Mouse (Mus musculus): ENCODE data around the gene Gm1043. TPM values are rescaled to one million over a fixed set of nuclear protein-coding genes. Genes with fewer than 3 reads are reported as not detected.
A peak's percentile ranks its signal among the peaks of the same experiment; 100 is the strongest.

Gene Gm1043
- total and polyA plus RNA-seq, 2 experiments from 2014 or later: 1.4 to 22.1 TPM

GRCm38 (mm10) chr5:37178811-37179210, 93.6 kb downstream of the Gm1043 start:
- TF ChIP-seq CTCF (IDR thresholded peaks at IDR 0.05; ENCODE audit: low read depth): no peak
- Histone ChIP-seq H3K4me2 (ENCODE audit: low read depth) (no peak overlapping the region), H3K9me3 (ENCODE audit: low read length) (no peaks in the 10 kb centered on the region), H3K27me3 (ENCODE audit: insufficient read depth, low read length) (no peaks in the 10 kb centered on the region), H3K36me3 (ENCODE audit: insufficient read depth) (no peaks in the 10 kb centered on the region), H3K4me1 (ENCODE audit: insufficient read depth) (no peaks in the 10 kb centered on the region), H3K27ac (ENCODE audit: low read depth, low read length) (no peak overlapping the region; the same call in 1 of the 2 replicates), H3K9ac (no peak overlapping the region), H3K4me3 (ENCODE audit: low read depth, low read length) (no peak overlapping the region)
- 67% methylated on average over 4 of the region's 4 CpGs for WGBS
- no peak for DNase-seq
- ATAC-seq: no peak

DNA sequence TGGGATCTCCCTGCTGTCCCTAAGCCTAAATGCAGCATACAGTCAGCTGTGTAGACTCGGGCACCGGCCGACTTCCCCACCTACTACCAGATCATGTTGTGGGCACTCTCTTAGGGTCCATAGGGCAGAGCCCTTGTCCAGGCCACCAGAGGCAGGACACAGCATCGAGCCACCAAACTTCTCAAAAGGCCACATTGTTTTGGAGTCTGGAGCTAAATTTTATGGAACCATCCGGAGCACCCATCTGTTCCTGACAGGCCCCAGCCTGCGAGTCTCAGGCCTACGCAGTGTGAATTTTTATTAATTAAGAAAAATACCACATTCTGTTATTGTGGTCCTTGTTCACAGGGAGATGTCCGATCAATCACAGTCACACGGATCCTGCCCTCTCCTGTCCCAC, 94.7 kb downstream of the Gm1043 start:
- ATAC-seq: no peak
- Histone ChIP-seq H3K4me1 (ENCODE audit: insufficient read depth) (no peaks in the 10 kb centered on the region), H3K4me2 (ENCODE audit: low read depth) (no peak overlapping the region), H3K27ac (ENCODE audit: low read depth, low read length) (no peak overlapping the region), H3K27me3 (ENCODE audit: insufficient read depth, low read length) (no peaks in the 10 kb centered on the region), H3K36me3 (ENCODE audit: insufficient read depth) (no peaks in the 10 kb centered on the region), H3K9me3 (ENCODE audit: low read length) (no peaks in the 10 kb centered on the region), H3K9ac (no peak overlapping the region), H3K4me3 (ENCODE audit: low read depth, low read length) (no peak overlapping the region)
- no peak for DNase-seq
- 87% methylated on average over 9 of the region's 9 CpGs for WGBS
- TF ChIP-seq CTCF (IDR thresholded peaks at IDR 0.05; ENCODE audit: low read depth): no peak

- H3K4me1 ChIP-seq (ENCODE audit: insufficient read depth): no peaks in the 10 kb centered on the region
- no peak overlapping the region for H3K27ac ChIP-seq (ENCODE audit: low read depth, low read length)
- TF ChIP-seq CTCF (IDR thresholded peaks at IDR 0.05; ENCODE audit: low read depth): peak; percentile 42
- H3K4me3 ChIP-seq (ENCODE audit: low read depth, low read length): no peak overlapping the region
- no peak overlapping the region for H3K9ac ChIP-seq
- H3K4me2 ChIP-seq (ENCODE audit: low read depth): no peak overlapping the region
- 46% methylated on average over 1 of the region's 1 CpGs for WGBS
- no peaks in the 10 kb centered on the region for H3K27me3 ChIP-seq (ENCODE audit: insufficient read depth, low read length)
- no peaks in the 10 kb centered on the region for H3K36me3 ChIP-seq (ENCODE audit: insufficient read depth)
- ATAC-seq (no peak), DNase-seq (no peak)
- H3K9me3 ChIP-seq (ENCODE audit: low read length): no peaks in the 10 kb centered on the region
These were observed 95.5 kb downstream of the Gm1043 start for GRCm38 (mm10) chr5:37180624-37181023.

- no peaks in the 10 kb centered on the region for H3K4me1 ChIP-seq (ENCODE audit: insufficient read depth)
- H3K4me3 ChIP-seq (ENCODE audit: low read depth, low read length): no peak overlapping the region
- no peak for DNase-seq
- ATAC-seq: peak; percentile 60
- no peak overlapping the region for H3K27ac ChIP-seq (ENCODE audit: low read depth, low read length)
- no peak overlapping the region for H3K9ac ChIP-seq
- H3K27me3 ChIP-seq (ENCODE audit: insufficient read depth, low read length): no peaks in the 10 kb centered on the region
- no peaks in the 10 kb centered on the region for H3K36me3 ChIP-seq (ENCODE audit: insufficient read depth)
- no peak for TF ChIP-seq CTCF (IDR thresholded peaks at IDR 0.05; ENCODE audit: low read depth)
- H3K4me2 ChIP-seq (ENCODE audit: low read depth): no peak overlapping the region
- WGBS: 55% methylated on average over 7 of the region's 7 CpGs
- H3K9me3 ChIP-seq (ENCODE audit: low read length): no peaks in the 10 kb centered on the region
These were observed 99.4 kb downstream of the Gm1043 start for GRCm38 (mm10) chr5:37184605-37185004.

DNA sequence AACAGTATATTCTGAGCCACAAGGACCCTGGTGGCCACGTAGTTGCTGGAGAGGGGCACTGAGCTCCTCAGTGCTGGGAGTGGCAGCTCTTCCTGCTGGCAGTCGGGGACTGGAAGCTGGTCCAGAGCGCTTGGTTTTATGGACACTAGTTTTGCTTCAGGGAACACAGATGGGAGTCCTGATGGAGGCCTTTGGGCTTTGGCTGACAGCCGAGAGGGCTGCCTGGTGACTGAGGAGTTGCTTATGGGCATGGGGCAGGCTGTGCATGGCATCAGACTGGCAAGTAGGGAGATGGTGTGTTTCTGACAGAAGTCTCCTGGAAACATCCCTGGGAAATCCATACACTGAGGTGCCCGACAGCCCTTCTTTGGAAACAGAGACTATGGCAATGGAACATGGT, 105.2 kb downstream of the Gm1043 start:
- no peaks in the 10 kb centered on the region; the same call in 1 of the 2 replicates for H3K36me3 ChIP-seq (ENCODE audit: insufficient read depth)
- 88% methylated on average over 5 of the region's 5 CpGs for WGBS
- no peaks in the 10 kb centered on the region for H3K9me3 ChIP-seq (ENCODE audit: low read length)
- H3K4me3 ChIP-seq (ENCODE audit: low read depth, low read length): no peak overlapping the region
- no peak overlapping the region for H3K4me2 ChIP-seq (ENCODE audit: low read depth)
- no peak overlapping the region for H3K9ac ChIP-seq
- DNase-seq (no peak), ATAC-seq (peak; percentile 32; the same call in 1 of the 2 replicates)
- no peaks in the 10 kb centered on the region for H3K27me3 ChIP-seq (ENCODE audit: insufficient read depth, low read length)
- no peaks in the 10 kb centered on the region for H3K4me1 ChIP-seq (ENCODE audit: insufficient read depth)
- TF ChIP-seq CTCF (IDR thresholded peaks at IDR 0.05; ENCODE audit: low read depth): no peak
- H3K27ac ChIP-seq (ENCODE audit: low read depth, low read length): no peak overlapping the region

GRCm38 (mm10) chr5:37196196-37196595, 111.0 kb downstream of the Gm1043 start:
- Histone ChIP-seq H3K4me3 (ENCODE audit: low read depth, low read length) (no peak overlapping the region), H3K4me2 (ENCODE audit: low read depth) (no peak overlapping the region), H3K9ac (no peak overlapping the region), H3K4me1 (ENCODE audit: insufficient read depth) (peaks cover 7% of the 10 kb centered on the region; the same call in 1 of the 2 replicates), H3K9me3 (ENCODE audit: low read length) (no peaks in the 10 kb centered on the region), H3K36me3 (ENCODE audit: insufficient read depth) (no peaks in the 10 kb centered on the region; the same call in 1 of the 2 replicates), H3K27me3 (ENCODE audit: insufficient read depth, low read length) (no peaks in the 10 kb centered on the region), H3K27ac (ENCODE audit: low read depth, low read length) (no peak overlapping the region)
- WGBS: 72% methylated on average over 8 of the region's 8 CpGs
- DNase-seq (no peak), ATAC-seq (peak; percentile 10; the same call in 1 of the 2 replicates)
- no peak for TF ChIP-seq CTCF (IDR thresholded peaks at IDR 0.05; ENCODE audit: low read depth)

DNA sequence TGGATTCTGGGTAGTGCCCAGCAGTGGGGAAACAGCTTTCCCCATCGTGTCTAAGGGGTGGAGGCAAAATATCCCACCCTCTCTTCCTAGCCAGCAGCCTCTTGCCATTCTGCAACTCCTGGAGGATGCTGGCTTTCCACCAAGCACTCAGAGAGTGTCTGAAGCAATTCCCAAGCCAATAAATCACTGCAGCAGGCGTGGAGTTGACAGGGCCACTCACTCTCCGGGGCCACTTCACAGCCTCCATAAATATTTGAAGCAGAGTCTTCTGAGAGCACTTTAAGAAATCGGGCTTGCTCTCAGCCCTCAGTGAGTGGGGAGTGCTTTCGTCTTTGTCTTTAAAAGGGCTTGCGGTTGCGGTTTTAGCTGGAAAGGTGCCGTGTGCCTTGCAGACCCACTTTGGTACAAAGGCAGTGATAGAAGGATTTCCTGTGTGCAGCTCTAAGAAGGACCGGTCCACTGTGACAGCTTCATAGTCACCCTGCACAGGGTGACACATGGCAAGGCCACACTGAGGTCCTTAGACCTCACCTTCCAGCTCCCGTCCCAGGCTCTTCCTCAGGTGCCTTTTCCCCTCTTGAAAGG, 111.6 kb downstream of the Gm1043 start:
- H3K4me2 ChIP-seq (ENCODE audit: low read depth): no peak overlapping the region
- no peak for TF ChIP-seq CTCF (IDR thresholded peaks at IDR 0.05; ENCODE audit: low read depth)
- DNase-seq: no peak
- H3K4me1 ChIP-seq (ENCODE audit: insufficient read depth): peaks cover 7% of the 10 kb centered on the region; the same call in 1 of the 2 replicates
- no peak overlapping the region for H3K4me3 ChIP-seq (ENCODE audit: low read depth, low read length)
- no peaks in the 10 kb centered on the region for H3K9me3 ChIP-seq (ENCODE audit: low read length)
- no peaks in the 10 kb centered on the region; the same call in 1 of the 2 replicates for H3K36me3 ChIP-seq (ENCODE audit: insufficient read depth)
- 67% methylated on average over 10 of the region's 10 CpGs for WGBS
- no peak overlapping the region for H3K9ac ChIP-seq
- H3K27me3 ChIP-seq (ENCODE audit: insufficient read depth, low read length): no peaks in the 10 kb centered on the region
- no peak for ATAC-seq
- H3K27ac ChIP-seq (ENCODE audit: low read depth, low read length): no peak overlapping the region
